Comparison of ENCODE assay signal across 8 mouse cellular contexts in the genomic region with DNA sequence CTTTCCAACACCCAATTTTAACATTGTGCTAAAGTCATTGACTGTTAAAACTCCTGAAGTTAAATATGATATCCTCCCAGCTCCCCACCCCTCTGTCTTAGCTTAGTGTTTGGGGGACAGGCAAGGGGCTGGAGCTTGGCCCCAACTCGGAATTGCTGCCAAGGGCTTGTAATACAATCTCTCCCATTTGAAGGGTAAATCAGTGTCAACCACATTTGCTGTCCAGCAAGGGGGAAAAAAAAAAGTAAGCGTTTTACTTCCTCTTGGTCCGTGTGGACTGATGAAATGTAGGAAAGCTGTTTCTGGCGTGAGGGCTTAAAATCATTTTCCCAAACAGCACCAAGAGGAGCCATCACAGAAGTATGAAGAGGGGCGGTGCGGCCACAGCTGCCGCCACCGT. TPM values are rescaled to one million over a fixed set of nuclear protein-coding genes. Genes with fewer than 3 reads are reported as not detected.
DNase-seq lines count a peak whose midpoint lies in the region; ATAC-seq and TF ChIP-seq lines count a peak whose summit lies in the region.

No protein-coding gene starts in this region.

- peak overlapping the region; percentile 77 for H3K4me2 ChIP-seq in lung, embryonic 14.5 days
- peak overlapping the region; percentile 65 for H3K4me2 ChIP-seq in embryonic facial prominence, embryonic 14.5 days (ENCODE audit: low read depth, low read length)
- H3K4me2 ChIP-seq in intestine, embryonic 16.5 days (ENCODE audit: low read depth, low read length): peak overlapping the region; percentile 90
- peak overlapping the region; percentile 80 for H3K4me2 ChIP-seq in neural tube, embryonic 13.5 days

- no peaks in the 10 kb centered on the region for H3K27me3 ChIP-seq in lung, embryonic 14.5 days (ENCODE audit: insufficient read depth, low read length)
- H3K27me3 ChIP-seq in embryonic facial prominence, embryonic 14.5 days (replicated peaks; ENCODE audit: control insufficient read depth, insufficient read depth, low read length): no peaks in the 10 kb centered on the region
- no peaks in the 10 kb centered on the region for H3K27me3 ChIP-seq in intestine, embryonic 16.5 days (replicated peaks; ENCODE audit: control insufficient read depth, insufficient read depth, low read length)
- H3K27me3 ChIP-seq in neural tube, embryonic 13.5 days: no peaks in the 10 kb centered on the region

- peak overlapping the region; percentile 97 for H3K27ac ChIP-seq in lung, embryonic 14.5 days (ENCODE audit: low read depth)
- peak overlapping the region; percentile 88 for H3K27ac ChIP-seq in embryonic facial prominence, embryonic 14.5 days (replicated peaks; ENCODE audit: low read depth, low read length)
- peak overlapping the region; percentile 85 for H3K27ac ChIP-seq in intestine, embryonic 16.5 days (ENCODE audit: low read length)
- H3K27ac ChIP-seq in neural tube, embryonic 13.5 days (replicated peaks): peak overlapping the region; percentile 95

- no peaks in the 10 kb centered on the region for H3K36me3 ChIP-seq in lung, embryonic 14.5 days (ENCODE audit: insufficient read depth)
- H3K36me3 ChIP-seq in embryonic facial prominence, embryonic 14.5 days (ENCODE audit: control insufficient read depth, insufficient read depth, low read length): no peaks in the 10 kb centered on the region
- H3K36me3 ChIP-seq in intestine, embryonic 16.5 days (ENCODE audit: control insufficient read depth, insufficient read depth, low read length): no peaks in the 10 kb centered on the region
- no peaks in the 10 kb centered on the region for H3K36me3 ChIP-seq in neural tube, embryonic 13.5 days

- peak; percentile 79; the same call in 1 of the 2 replicates for ATAC-seq in lung, embryonic 14.5 days (ENCODE audit: insufficient read depth)
- ATAC-seq in embryonic facial prominence, embryonic 14.5 days (ENCODE audit: low read depth): peak; percentile 70
- no peak; the same call in 1 of the 2 replicates for ATAC-seq in intestine, embryonic 16.5 days
- ATAC-seq in neural tube, embryonic 13.5 days (ENCODE audit: low read depth): peak; percentile 53

- H3K9me3 ChIP-seq in lung, embryonic 14.5 days (ENCODE audit: low read depth, low read length): no peaks in the 10 kb centered on the region
- H3K9me3 ChIP-seq in embryonic facial prominence, embryonic 14.5 days (ENCODE audit: control insufficient read depth, low read length): no peaks in the 10 kb centered on the region
- no peaks in the 10 kb centered on the region for H3K9me3 ChIP-seq in intestine, embryonic 16.5 days (ENCODE audit: control insufficient read depth, low read length)
- H3K9me3 ChIP-seq in neural tube, embryonic 13.5 days: no peaks in the 10 kb centered on the region

- H3K4me3 ChIP-seq in lung, embryonic 14.5 days (ENCODE audit: low read depth, low read length): peak overlapping the region; percentile 43
- peak overlapping the region; percentile 37 for H3K4me3 ChIP-seq in embryonic facial prominence, embryonic 14.5 days (ENCODE audit: low read depth, low read length)
- H3K4me3 ChIP-seq in intestine, embryonic 16.5 days (ENCODE audit: low read length): peak overlapping the region; percentile 54
- peak overlapping the region; percentile 56 for H3K4me3 ChIP-seq in neural tube, embryonic 13.5 days

- WGBS in lung, embryonic 14.5 days: 2% methylated on average over 8 of the region's 8 CpGs
- WGBS in embryonic facial prominence, embryonic 14.5 days: under 1% methylated on average over 8 of the region's 8 CpGs
- WGBS in intestine, embryonic 16.5 days: 7% methylated on average over 8 of the region's 8 CpGs
- WGBS in neural tube, embryonic 13.5 days: 2% methylated on average over 8 of the region's 8 CpGs

- peak; percentile 81 for DNase-seq in lung, embryonic 14.5 days
- DNase-seq in lung, postnatal 14 days: no peak
- DNase-seq in embryonic facial prominence, embryonic 14.5 days (ENCODE audit: low spot score): peak; percentile 91
- DNase-seq in yolk sac, embryonic 10.5 days (ENCODE audit: low spot score): no peak
- DNase-seq in left cerebral cortex, adult 9 months (ENCODE audit: low spot score in 2 of 2): no peak
- DNase-seq in ovary, postnatal 36 days (ENCODE audit: low spot score): no peak

- TF ChIP-seq CTCF in lung, embryonic 14.5 days (IDR thresholded peaks at IDR 0.05; ENCODE audit: low read depth): no peak

- peak overlapping the region; percentile 61 for H3K9ac ChIP-seq in lung, embryonic 14.5 days
- peak overlapping the region; percentile 62 for H3K9ac ChIP-seq in embryonic facial prominence, embryonic 14.5 days (ENCODE audit: low read depth, low read length)
- peak overlapping the region; percentile 73 for H3K9ac ChIP-seq in intestine, embryonic 16.5 days (ENCODE audit: low read depth, low read length)
- peak overlapping the region; percentile 87 for H3K9ac ChIP-seq in neural tube, embryonic 13.5 days

- H3K4me1 ChIP-seq in lung, embryonic 14.5 days (ENCODE audit: insufficient read depth): no peaks in the 10 kb centered on the region
- peaks cover 11% of the 10 kb centered on the region for H3K4me1 ChIP-seq in embryonic facial prominence, embryonic 14.5 days (ENCODE audit: control insufficient read depth, insufficient read depth, low read length)
- 0 out of 2 replicates have a peak, but pooled peaks cover 8% of the 10 kb centered on the region for H3K4me1 ChIP-seq in intestine, embryonic 16.5 days (ENCODE audit: control insufficient read depth, insufficient read depth, low read length)
- peaks cover 23% of the 10 kb centered on the region for H3K4me1 ChIP-seq in neural tube, embryonic 13.5 days (replicated peaks)

RNA-seq across cellular contexts. Expression of gene Fancf, which starts 16.7 kb away (rescaled TPM):
- 12.0 and 15.6 TPM in 2 replicates for polyA plus RNA-seq in lung, embryonic 14.5 days (2014; fragmentation: Nextera tagmentation; extraction: Ambion mirVana)
- 12.0 and 12.3 TPM in 2 replicates for polyA plus RNA-seq in embryonic facial prominence, embryonic 14.5 days (2014; fragmentation: Nextera tagmentation; extraction: Ambion mirVana)
- 1.0 and 1.4 TPM in 2 replicates for polyA plus RNA-seq in intestine, embryonic 16.5 days (2015; fragmentation: Nextera tagmentation; extraction: Ambion mirVana)
- polyA plus RNA-seq in neural tube, embryonic 13.5 days (2015; fragmentation: Nextera tagmentation; extraction: Ambion mirVana): 11.2 and 12.5 TPM in 2 replicates

RNA-seq across cellular contexts. Expression of gene Gas2, which starts 16.9 kb away (rescaled TPM):
- 18.2 and 20.6 TPM in 2 replicates for polyA plus RNA-seq in lung, embryonic 14.5 days (2014; fragmentation: Nextera tagmentation; extraction: Ambion mirVana)
- polyA plus RNA-seq in embryonic facial prominence, embryonic 14.5 days (2014; fragmentation: Nextera tagmentation; extraction: Ambion mirVana): 53.9 and 66.8 TPM in 2 replicates
- 8.6 and 9.3 TPM in 2 replicates for polyA plus RNA-seq in intestine, embryonic 16.5 days (2015; fragmentation: Nextera tagmentation; extraction: Ambion mirVana)
- 19.8 and 28.1 TPM in 2 replicates for polyA plus RNA-seq in neural tube, embryonic 13.5 days (2015; fragmentation: Nextera tagmentation; extraction: Ambion mirVana)

Comparison
In these comparisons a context has a peak if more than half of its experiments do, and no peak if none do; other contexts are left out.
1. DNase-seq: peak in lung, embryonic 14.5 days (single experiment) and embryonic facial prominence, embryonic 14.5 days (single experiment); none in lung, postnatal 14 days (single experiment), yolk sac, embryonic 10.5 days (single experiment), left cerebral cortex, adult 9 months (0 of 2) and ovary, postnatal 36 days (single experiment).
2. Peak in every context shown above with its lines, with median percentiles within 50 percentile points of each other: H3K27ac ChIP-seq, H3K4me2 ChIP-seq, H3K4me3 ChIP-seq and H3K9ac ChIP-seq.